8 mouse cellular contexts compared by ENCODE assay signal in genomic region chr2:33429339-33429738, GRCm38 (mm10). TPM values are rescaled to one million over a fixed set of nuclear protein-coding genes. Genes with fewer than 3 reads are reported as not detected.
DNase-seq lines count a peak whose midpoint lies in the region; ATAC-seq lines count a peak whose summit lies in the region.

No protein-coding gene starts in this region.

- H3K4me2 ChIP-seq in embryonic facial prominence, embryonic 11.5 days (ENCODE audit: low read depth, low read length): no peak overlapping the region
- peak overlapping the region; percentile 97; the same call in 1 of the 2 replicates for H3K4me2 ChIP-seq in hindbrain, embryonic 11.5 days (replicated peaks; ENCODE audit: low read depth, low read length)
- H3K4me2 ChIP-seq in liver, embryonic 13.5 days: peak overlapping the region; percentile 93
- peak overlapping the region; percentile 93 for H3K4me2 ChIP-seq in neural tube, embryonic 12.5 days (replicated peaks)

- H3K9me3 ChIP-seq in embryonic facial prominence, embryonic 11.5 days (replicated peaks; ENCODE audit: control insufficient read depth, low read length): no peaks in the 10 kb centered on the region
- no peaks in the 10 kb centered on the region for H3K9me3 ChIP-seq in hindbrain, embryonic 11.5 days (ENCODE audit: control insufficient read depth, low read length)
- no peaks in the 10 kb centered on the region for H3K9me3 ChIP-seq in liver, embryonic 13.5 days (replicated peaks)
- H3K9me3 ChIP-seq in neural tube, embryonic 12.5 days: no peaks in the 10 kb centered on the region

- DNase-seq in kidney, adult 9 months: peak; percentile 26
- no peak for DNase-seq in kidney, adult 8-10 months
- no peak for DNase-seq in embryonic facial prominence, embryonic 11.5 days (ENCODE audit: low spot score)
- DNase-seq in hindbrain, embryonic 11.5 days (ENCODE audit: low spot score): no peak
- peak; percentile 45 for DNase-seq in liver, embryonic 13.5 days
- no peak for DNase-seq in cerebellum, adult 9-11 months
- DNase-seq in ovary, postnatal 36 days (ENCODE audit: low spot score): no peak

- no peaks in the 10 kb centered on the region for H3K4me1 ChIP-seq in embryonic facial prominence, embryonic 11.5 days (ENCODE audit: control insufficient read depth, insufficient read depth, low read length)
- no peaks in the 10 kb centered on the region; the same call in 1 of the 2 replicates for H3K4me1 ChIP-seq in hindbrain, embryonic 11.5 days (replicated peaks; ENCODE audit: control insufficient read depth, insufficient read depth, low read length)
- peaks cover 52% of the 10 kb centered on the region for H3K4me1 ChIP-seq in liver, embryonic 13.5 days (replicated peaks)
- H3K4me1 ChIP-seq in neural tube, embryonic 12.5 days: peaks cover 26% of the 10 kb centered on the region

- ATAC-seq in embryonic facial prominence, embryonic 11.5 days (replicated peaks; ENCODE audit: insufficient number of reproducible peaks, low FRiP score, low TSS enrichment, low read depth): no peak
- no peak for ATAC-seq in hindbrain, embryonic 11.5 days (ENCODE audit: low FRiP score)
- ATAC-seq in liver, embryonic 13.5 days (ENCODE audit: low read depth): peak; percentile 49
- ATAC-seq in neural tube, embryonic 12.5 days (ENCODE audit: low FRiP score, low read depth): no peak

- no peaks in the 10 kb centered on the region for H3K36me3 ChIP-seq in embryonic facial prominence, embryonic 11.5 days (replicated peaks; ENCODE audit: control insufficient read depth, insufficient read depth, low read depth, low read length)
- H3K36me3 ChIP-seq in hindbrain, embryonic 11.5 days (ENCODE audit: control insufficient read depth, insufficient read depth, low read length): no peaks in the 10 kb centered on the region
- peaks cover 17% of the 10 kb centered on the region for H3K36me3 ChIP-seq in liver, embryonic 13.5 days
- peaks cover 8% of the 10 kb centered on the region; the same call in 1 of the 2 replicates for H3K36me3 ChIP-seq in neural tube, embryonic 12.5 days

- H3K27me3 ChIP-seq in embryonic facial prominence, embryonic 11.5 days (ENCODE audit: control insufficient read depth, insufficient read depth, low read length): no peaks in the 10 kb centered on the region
- no peaks in the 10 kb centered on the region for H3K27me3 ChIP-seq in hindbrain, embryonic 11.5 days (ENCODE audit: control insufficient read depth, insufficient read depth, low read length)
- no peaks in the 10 kb centered on the region for H3K27me3 ChIP-seq in liver, embryonic 13.5 days
- H3K27me3 ChIP-seq in neural tube, embryonic 12.5 days (replicated peaks): no peaks in the 10 kb centered on the region

- 36% methylated on average over 6 of the region's 6 CpGs for WGBS in embryonic facial prominence, embryonic 11.5 days
- 38% methylated on average over 6 of the region's 6 CpGs for WGBS in hindbrain, embryonic 11.5 days
- WGBS in liver, embryonic 13.5 days (ENCODE audit: insufficient replicate concordance): 14% methylated on average over 6 of the region's 6 CpGs
- WGBS in neural tube, embryonic 12.5 days: 54% methylated on average over 6 of the region's 6 CpGs

- no peak overlapping the region for H3K27ac ChIP-seq in embryonic facial prominence, embryonic 11.5 days (replicated peaks; ENCODE audit: low read depth, low read length)
- H3K27ac ChIP-seq in hindbrain, embryonic 11.5 days (ENCODE audit: low read depth, low read length): no peak overlapping the region
- H3K27ac ChIP-seq in liver, embryonic 13.5 days: peak overlapping the region; percentile 86
- H3K27ac ChIP-seq in neural tube, embryonic 12.5 days: no peak overlapping the region

- H3K9ac ChIP-seq in embryonic facial prominence, embryonic 11.5 days (replicated peaks; ENCODE audit: low read length): 0 out of 2 replicates have a peak overlapping the region, but pooled peaks have one; percentile 14
- H3K9ac ChIP-seq in hindbrain, embryonic 11.5 days (ENCODE audit: low read depth, low read length): no peak overlapping the region
- H3K9ac ChIP-seq in liver, embryonic 13.5 days: peak overlapping the region; percentile 96
- H3K9ac ChIP-seq in neural tube, embryonic 12.5 days: no peak overlapping the region

- no peak overlapping the region for H3K4me3 ChIP-seq in embryonic facial prominence, embryonic 11.5 days (ENCODE audit: low read depth, low read length)
- no peak overlapping the region for H3K4me3 ChIP-seq in hindbrain, embryonic 11.5 days (ENCODE audit: low read depth, low read length)
- H3K4me3 ChIP-seq in liver, embryonic 13.5 days (replicated peaks): peak overlapping the region; percentile 97
- no peak overlapping the region for H3K4me3 ChIP-seq in neural tube, embryonic 12.5 days

RNA-seq across cellular contexts. Expression of gene Zbtb34, which starts 1.8 kb away (rescaled TPM):
- 7.2 and 7.6 TPM in 2 replicates for polyA plus RNA-seq in embryonic facial prominence, embryonic 11.5 days (2014; fragmentation: Nextera tagmentation; extraction: Ambion mirVana)
- 8.0 and 8.5 TPM in 2 replicates for polyA plus RNA-seq in hindbrain, embryonic 11.5 days (2014; fragmentation: Nextera tagmentation; extraction: Ambion mirVana)
- polyA plus RNA-seq in liver, embryonic 13.5 days (2015; fragmentation: Nextera tagmentation; extraction: Ambion mirVana): 1.4 and 1.7 TPM in 2 replicates
- polyA plus RNA-seq in neural tube, embryonic 12.5 days (2016; fragmentation: Nextera tagmentation; extraction: Ambion mirVana): 8.4 and 10.7 TPM in 2 replicates

RNA-seq across cellular contexts. Expression of gene Zbtb43, which starts 39.0 kb away (rescaled TPM):
- polyA plus RNA-seq in embryonic facial prominence, embryonic 11.5 days (2014; fragmentation: Nextera tagmentation; extraction: Ambion mirVana): 23.7 and 25.5 TPM in 2 replicates
- 24.8 and 31.2 TPM in 2 replicates for polyA plus RNA-seq in hindbrain, embryonic 11.5 days (2014; fragmentation: Nextera tagmentation; extraction: Ambion mirVana)
- polyA plus RNA-seq in liver, embryonic 13.5 days (2015; fragmentation: Nextera tagmentation; extraction: Ambion mirVana): 6.1 and 6.9 TPM in 2 replicates
- polyA plus RNA-seq in neural tube, embryonic 12.5 days (2016; fragmentation: Nextera tagmentation; extraction: Ambion mirVana): 23.0 and 23.5 TPM in 2 replicates

RNA-seq across cellular contexts. Expression of gene Ralgps1, which starts 58.1 kb away (rescaled TPM):
- polyA plus RNA-seq in embryonic facial prominence, embryonic 11.5 days (2014; fragmentation: Nextera tagmentation; extraction: Ambion mirVana): 3.9 and 5.2 TPM in 2 replicates
- 19.0 and 20.6 TPM in 2 replicates for polyA plus RNA-seq in hindbrain, embryonic 11.5 days (2014; fragmentation: Nextera tagmentation; extraction: Ambion mirVana)
- 0.63 TPM in 2 replicates for polyA plus RNA-seq in liver, embryonic 13.5 days (2015; fragmentation: Nextera tagmentation; extraction: Ambion mirVana)
- polyA plus RNA-seq in neural tube, embryonic 12.5 days (2016; fragmentation: Nextera tagmentation; extraction: Ambion mirVana): 25.9 and 27.6 TPM in 2 replicates

Comparison
In these comparisons a context has a peak if more than half of its experiments do, and no peak if none do; other contexts are left out.
1. DNase-seq: peak in kidney, adult 9 months (single experiment) and liver, embryonic 13.5 days (single experiment); none in kidney, adult 8-10 months (0 of 2), embryonic facial prominence, embryonic 11.5 days (single experiment), hindbrain, embryonic 11.5 days (single experiment), cerebellum, adult 9-11 months (single experiment) and ovary, postnatal 36 days (single experiment).
2. H3K9ac ChIP-seq: peak in embryonic facial prominence, embryonic 11.5 days (single experiment) and liver, embryonic 13.5 days (single experiment); none in hindbrain, embryonic 11.5 days (single experiment) and neural tube, embryonic 12.5 days (single experiment).